Mouse (Mus musculus) embryo, embryonic 9.5 days (tissue): ENCODE results near the gene Ltbp4.
A peak's percentile ranks its signal among the peaks of the same experiment; 100 is the strongest.

Experiments used
- DNase-seq: peaks from one replicate; pipeline ENCODE4 v3.0.0-alpha.2; 2017; ENCODE audit errors: extremely low spot score

The Ltbp4 gene

GRCm38 (mm10) chr7:27298816-27299215 is 38.7 kb downstream of the Ltbp4 start:
- DNase-seq, result no peak

- DNase-seq, result no peak
These were observed 39.4 kb downstream of the Ltbp4 start for GRCm38 (mm10) chr7:27298033-27298610.

DNA sequence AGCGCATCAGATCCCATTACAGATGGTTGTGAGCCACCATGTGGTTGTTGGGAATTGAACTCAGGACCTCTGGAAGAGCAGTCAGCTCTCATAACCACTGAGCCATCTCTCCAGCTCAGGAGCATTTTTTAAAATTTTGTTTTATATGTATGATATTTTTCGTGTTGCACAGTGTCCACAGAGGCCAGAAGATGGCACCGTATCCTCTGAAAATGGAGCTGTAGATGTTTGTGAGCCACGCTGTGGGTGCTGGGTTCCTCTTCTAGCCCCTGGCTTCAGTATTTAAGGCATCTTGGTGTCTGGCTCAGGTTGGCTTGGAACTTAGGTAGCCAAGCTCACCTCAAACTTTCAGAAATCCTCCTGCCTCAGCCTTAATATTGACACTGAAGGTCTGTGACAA is 41.0 kb downstream of the Ltbp4 start:
- DNase-seq, result no peak

- DNase-seq, result no peak
These were observed 41.5 kb downstream of the Ltbp4 start for GRCm38 (mm10) chr7:27295956-27296355.

DNA sequence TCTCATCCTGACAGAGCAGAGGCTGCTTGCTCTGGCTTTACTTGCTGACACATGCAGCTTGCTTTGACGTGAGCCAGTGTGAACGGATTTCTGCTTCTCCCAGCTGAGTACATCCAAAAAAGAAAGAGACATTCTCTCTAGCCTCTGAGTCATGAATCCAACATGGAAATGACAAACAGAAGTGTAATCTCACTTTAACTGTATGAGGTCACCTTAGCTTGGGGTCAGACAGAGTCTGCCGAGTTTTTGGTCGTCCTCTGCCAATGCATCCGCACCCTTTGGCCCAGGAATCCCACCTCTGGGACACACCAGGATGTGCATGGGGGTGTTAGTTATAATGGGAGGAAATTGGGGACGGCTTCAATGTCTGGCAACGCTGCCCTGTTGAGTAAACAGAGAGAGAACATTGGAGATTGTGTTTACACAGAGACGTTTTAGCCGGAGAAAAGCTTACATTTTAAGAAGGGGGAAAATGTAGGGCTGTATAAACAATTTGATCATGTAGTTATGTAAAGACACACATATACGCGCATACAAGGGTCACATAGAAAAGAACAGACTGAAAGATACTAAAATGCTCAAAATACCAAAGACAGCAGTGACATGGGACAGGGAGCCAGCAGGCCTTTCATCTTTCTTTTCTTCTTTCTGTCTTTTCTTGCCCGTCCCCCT is 45.6 kb downstream of the Ltbp4 start:
- DNase-seq, result no peak

GRCm38 (mm10) chr7:27290555-27290954 is 46.9 kb downstream of the Ltbp4 start:
- DNase-seq, result no peak

GRCm38 (mm10) chr7:27288732-27289131 is 48.8 kb downstream of the Ltbp4 start:
- DNase-seq, result no peak

- peak; percentile 73 for DNase-seq
These were observed 51.8 kb downstream of the Ltbp4 start for GRCm38 (mm10) chr7:27285698-27286066.

DNA sequence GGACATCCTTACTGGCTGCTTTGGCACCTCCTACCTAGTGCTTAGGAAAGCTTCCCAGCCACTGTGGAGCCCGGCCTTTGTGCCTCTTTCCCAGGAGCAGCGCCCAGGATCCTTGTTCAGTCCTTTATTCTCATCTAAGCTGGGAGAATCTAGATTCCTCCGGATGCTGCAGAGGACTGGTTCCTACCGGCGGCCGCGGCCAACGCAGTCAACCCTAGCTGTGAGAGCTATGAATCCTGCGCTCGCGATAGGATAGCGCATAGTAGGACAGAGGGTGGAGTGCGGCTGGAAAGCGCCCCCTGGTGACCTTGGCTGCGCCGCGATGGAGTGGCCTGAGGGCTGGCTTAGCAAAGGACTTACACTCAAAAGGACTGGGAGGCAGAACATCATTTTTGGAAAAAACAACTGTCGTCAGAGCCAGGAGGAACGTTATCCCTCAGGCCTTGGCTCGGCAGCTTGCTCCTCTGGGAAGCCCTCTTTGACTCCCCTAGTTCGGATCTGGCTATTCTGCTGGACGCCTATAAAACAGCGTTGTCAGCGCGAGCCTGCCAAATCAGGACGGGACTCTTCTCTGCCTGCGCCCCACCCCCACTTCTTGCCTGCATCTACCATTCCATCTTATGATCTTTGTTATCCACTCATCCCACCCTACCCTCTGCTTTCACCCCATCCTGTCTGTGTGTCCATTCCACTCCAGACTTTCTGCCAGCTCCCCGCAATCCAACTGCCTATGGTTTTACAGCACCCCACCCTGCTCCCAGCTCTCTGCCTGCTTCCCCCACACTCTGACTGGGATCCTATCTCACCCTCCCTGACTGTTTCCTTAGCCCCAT is 52.4 kb downstream of the Ltbp4 start:
- DNase-seq, result peak; percentile 78

DNA sequence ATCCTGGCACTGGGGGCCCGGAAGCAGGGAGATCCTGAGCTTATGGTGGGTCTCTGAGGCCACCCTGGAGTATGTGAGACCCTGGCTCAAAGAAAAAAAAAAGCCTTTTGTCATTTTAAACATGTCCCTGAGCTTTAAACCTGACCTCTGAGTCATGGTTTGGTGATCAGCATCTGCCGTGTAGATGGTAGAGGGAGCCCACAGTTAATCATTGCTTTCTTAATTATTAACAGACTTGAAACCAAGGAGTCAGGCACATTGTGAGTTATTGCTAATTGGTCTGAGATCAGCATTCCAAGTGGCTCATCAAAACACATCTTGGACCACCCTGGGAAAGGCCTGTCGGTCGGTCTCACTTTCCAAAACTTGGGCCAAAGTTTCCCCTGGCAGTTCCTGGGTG is 55.3 kb downstream of the Ltbp4 start:
- DNase-seq, result no peak

- DNase-seq, result no peak
These were observed 55.8 kb downstream of the Ltbp4 start for GRCm38 (mm10) chr7:27281717-27282116.

DNA sequence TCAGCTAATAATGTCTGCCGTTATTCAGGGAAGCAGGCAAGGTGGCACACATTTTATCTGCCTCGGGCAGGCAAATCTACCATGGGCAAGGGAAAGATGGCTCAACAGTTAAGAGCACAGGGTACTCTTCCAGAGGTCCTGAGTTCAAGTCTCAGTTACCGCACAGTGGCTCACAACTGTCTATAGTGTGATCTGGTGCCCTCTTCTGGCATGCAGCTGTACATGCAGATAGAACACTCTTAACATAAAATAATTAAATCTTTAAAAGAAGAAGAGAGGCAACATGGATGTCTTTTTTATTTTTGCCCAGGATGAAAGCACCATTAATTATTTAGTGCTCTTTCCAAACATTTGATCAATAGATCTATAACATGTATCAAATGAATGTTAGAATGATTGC is 60.3 kb downstream of the Ltbp4 start:
- DNase-seq, result no peak

GRCm38 (mm10) chr7:27276021-27276420 is 61.5 kb downstream of the Ltbp4 start:
- no peak for DNase-seq

DNA sequence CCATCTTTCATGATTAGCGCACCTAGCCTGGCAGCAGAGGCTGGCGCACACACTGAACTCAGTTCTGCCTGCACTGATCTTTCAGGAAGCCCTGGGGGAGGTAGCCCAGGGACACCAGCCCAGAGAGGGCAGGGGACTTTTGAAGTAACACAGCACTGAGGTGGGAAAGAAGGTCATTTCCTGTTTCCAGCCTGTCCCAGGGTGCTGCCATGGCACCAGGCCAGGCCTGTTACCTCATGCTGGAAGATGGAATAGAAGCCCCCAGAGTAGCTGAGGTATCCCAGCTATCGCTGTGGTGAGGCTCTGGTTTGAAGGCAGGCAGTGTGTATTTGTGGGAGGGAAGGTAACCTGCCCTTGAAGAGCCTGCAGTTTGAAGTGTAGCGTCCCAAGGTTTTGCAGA is 62.6 kb downstream of the Ltbp4 start:
- DNase-seq, result no peak

- peak; percentile 55 for DNase-seq
These were observed 63.6 kb downstream of the Ltbp4 start for GRCm38 (mm10) chr7:27273739-27274351.

DNA sequence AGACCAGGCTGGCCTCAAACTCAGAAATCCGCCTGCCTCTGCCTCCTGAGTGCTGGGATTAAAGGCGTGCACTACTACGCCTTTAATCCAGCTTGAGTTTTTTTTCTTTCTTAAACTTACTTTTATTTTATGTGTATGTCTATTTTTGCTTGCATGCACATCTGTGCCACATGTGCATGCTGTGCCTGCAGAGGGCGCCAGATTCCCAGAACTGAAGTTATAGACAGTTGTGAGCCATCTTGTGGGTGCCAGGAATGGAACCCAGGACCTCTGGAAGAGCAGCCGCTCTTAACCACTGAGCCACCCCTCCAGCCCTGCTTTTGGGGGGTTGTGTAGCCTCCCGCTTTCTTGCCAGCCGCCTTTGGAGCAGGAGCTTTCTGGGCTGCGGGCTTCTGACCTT is 66.1 kb downstream of the Ltbp4 start:
- DNase-seq, result no peak

GRCm38 (mm10) chr7:27266515-27267128 is 70.9 kb downstream of the Ltbp4 start:
- no peak for DNase-seq

DNA sequence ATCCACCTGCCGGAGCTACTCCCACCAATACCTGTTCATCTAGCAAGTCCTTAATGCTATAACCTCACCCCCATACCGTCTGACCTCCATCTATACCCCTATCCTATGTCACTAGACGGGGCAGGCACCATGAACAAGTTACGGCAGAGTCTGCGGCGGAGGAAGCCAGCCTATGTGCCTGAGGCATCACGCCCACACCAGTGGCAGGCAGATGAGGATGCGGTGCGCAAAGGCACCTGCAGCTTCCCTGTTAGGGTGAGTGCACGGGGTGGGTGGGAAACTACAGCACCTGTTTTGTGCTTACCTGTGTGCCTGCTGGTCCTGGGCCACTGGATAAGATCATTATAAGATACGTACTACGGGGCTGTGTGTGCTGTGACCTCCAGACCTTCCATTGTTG is 72.7 kb downstream of the Ltbp4 start:
- no peak for DNase-seq

DNA sequence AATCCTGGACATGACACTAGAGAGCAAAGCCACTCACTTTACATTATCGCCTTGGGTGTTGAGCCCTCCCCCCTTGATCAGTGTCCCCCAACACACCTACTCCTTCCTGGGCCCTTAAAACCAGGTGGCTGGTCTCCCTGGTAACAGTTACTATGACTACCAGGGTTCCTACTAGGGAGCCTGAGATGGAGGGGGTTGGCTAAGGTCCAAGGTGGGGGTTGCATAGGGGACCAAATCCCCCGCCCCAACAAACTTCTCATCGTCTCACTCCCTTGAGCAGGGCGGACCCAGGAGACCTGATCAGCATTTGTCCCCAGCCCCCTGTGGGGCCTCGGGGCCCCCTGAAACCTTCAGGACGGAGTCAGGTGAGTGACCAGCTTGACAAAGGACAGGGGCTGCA is 75.6 kb downstream of the Ltbp4 start:
- DNase-seq, result no peak

GRCm38 (mm10) chr7:27260856-27261255 is 76.6 kb downstream of the Ltbp4 start:
- DNase-seq, result no peak

- DNase-seq, result no peak
These were observed 77.7 kb downstream of the Ltbp4 start for GRCm38 (mm10) chr7:27259771-27260170.

- DNase-seq, result no peak
These were observed 78.2 kb downstream of the Ltbp4 start for GRCm38 (mm10) chr7:27259271-27259721.
